Mouse (Mus musculus): Measurements from ENCODE around the gene Pzp. TPM values are rescaled to one million over a fixed set of nuclear protein-coding genes. Genes with fewer than 3 reads are reported as not detected.

Pzp gene
- under 1 TPM; 0.12 TPM for total RNA-seq (2021)

DNA sequence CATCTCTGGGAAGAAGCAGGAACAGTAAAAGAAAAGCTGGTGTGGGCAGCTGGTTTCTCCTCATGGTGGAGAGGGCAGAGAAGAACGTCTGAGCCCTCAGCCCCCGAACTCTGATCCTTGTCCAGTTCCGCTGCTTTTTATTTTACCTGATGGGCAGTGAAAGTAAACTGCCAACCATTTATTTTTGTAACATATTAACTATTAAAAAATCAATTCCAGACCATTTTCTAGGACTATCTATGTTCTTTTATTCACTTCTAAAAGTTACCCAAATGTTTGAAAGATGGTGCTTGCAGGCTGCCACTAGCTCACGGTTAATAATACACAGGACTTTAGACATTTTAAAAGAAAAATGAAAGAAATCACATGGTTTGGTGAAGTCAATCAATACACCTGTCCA lies at the start of gene Pzp:
Pzp (minus strand) TSS at position 120 of the 400 bp plus-strand sequence.
- no peak for DNase-seq
- intact Hi-C loops (cut with DNase I), result no loop called here

DNA sequence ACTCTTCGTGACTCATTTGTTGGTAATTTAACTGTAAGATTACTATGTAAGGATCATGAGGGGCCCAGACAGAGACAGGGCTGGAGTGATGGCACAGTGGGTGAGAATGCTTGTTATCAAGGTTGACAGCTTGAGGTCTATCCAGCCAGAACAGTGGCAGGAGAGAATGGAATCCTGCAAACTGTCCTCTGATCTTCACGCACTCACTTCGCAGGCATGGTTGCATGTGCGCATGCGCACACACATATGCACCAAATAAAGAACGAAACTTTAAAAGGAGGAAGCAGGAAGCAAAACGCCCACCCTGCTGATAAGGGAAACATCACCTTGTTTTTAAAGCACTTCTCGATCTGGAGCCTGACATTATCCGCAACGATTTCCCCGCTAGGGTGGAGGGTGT lies 40.1 kb upstream of the Pzp start:
- no peak for DNase-seq
- intact Hi-C loops (cut with DNase I), result no loop called here

DNA sequence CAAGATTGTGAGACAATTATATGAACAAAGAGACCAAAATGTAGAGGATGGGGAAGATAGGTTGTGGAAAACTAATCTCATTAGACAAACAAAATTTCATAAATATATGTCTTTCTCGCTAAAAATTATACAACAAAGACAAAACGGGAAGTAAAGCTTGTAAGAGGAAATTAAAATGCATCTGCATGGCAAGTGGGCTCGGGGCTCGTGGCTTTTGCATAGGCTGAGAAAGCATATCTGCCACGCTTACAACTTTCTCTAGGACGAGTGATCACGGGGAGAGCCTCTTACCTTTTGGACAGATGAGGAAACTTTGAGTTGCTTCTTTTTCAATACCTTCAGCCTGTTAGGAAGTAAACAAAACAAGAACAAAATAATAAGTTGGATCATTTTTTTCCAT lies 27.5 kb upstream of the Pzp start:
- no peak for DNase-seq
- intact Hi-C loops (cut with DNase I), result no loop called here

DNA sequence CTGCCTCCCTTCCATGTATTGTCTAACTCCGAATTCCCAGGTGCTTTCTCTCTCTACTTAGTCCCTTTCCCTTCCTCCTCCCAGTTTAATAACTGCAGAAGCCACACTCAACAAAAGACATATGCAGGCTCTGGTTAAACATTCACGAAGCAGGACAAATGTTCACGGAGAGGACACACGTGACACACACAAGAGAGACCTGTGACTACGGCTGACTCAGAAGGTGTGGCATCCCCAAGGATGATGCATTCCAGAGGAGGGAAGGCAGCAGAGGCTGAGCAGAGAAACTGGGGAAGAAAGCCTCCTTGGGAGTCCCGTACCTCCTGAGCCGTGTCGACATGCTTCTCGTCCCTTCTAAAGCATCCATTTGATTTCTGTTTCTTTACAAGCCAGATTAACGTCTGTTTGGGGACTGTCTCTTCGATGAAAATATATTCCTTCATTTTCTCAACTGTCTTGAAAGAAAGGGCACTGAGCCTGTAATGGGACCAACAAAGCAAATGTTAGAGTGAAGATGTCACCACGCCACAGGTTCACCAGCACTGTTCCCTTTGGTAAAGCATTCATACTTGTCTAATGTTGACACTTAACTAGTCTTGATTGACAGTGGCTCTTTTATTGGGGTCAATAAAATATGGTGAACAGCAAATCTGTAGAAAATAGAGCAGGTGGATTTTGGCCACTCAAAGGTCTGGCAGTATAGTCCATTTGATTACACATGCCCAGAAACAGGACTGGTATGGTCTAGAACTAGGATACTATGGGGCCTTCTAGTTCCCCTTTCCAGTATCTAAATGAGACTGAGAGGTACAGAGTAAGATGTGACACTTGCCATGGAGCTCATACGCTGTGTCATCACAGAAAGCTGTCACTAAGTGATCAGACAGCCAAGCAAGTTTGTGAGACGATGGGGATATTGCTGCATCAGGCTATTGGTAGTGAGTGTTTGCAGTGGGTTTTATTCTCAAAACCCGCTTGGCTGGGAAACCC lies 23.2 kb upstream of the Pzp start:
- intact Hi-C loops (cut with DNase I), result no loop called here
- no peak for DNase-seq

DNA sequence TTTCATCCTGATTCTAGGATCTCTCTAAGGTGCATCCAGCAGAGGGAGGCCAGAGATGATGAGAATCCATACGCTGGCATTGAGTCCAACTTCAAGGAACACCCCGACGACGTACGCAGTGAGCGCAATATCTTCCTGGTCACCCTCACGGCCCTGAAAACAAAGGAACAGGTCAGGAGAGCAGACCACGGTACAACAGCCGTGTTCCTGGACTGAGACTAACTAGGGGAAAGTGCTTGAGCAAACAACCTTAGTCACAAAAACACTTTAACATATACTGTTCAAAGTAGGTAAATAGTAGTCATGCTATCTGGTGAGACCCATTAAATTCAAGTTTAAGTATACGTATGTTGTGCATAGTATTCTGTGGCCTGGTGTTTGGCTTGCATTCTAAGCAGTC lies 22.0 kb upstream of the Pzp start:
- no peak for DNase-seq
- intact Hi-C loops (cut with DNase I), result no loop called here

DNA sequence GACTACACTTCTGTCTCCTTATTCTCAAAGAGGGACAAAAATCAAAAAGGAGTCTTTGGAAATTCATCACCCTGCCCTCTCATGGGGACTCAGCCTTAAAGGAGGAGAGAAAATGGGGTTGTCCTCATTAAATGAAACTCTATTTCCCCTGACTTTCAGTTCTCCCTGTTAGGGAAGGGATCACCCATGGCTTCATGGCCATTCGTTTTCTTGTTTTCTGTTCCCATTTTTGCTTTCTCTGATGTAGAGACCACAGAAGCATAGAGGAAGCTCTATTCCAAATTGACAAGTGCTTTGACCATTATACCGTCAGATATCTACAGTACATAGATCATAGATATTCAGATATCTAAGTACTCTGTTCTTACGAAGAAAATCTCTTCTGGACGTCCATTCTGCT lies 18.9 kb upstream of the Pzp start:
- intact Hi-C loops (cut with DNase I), result no loop called here
- DNase-seq, result no peak

DNA sequence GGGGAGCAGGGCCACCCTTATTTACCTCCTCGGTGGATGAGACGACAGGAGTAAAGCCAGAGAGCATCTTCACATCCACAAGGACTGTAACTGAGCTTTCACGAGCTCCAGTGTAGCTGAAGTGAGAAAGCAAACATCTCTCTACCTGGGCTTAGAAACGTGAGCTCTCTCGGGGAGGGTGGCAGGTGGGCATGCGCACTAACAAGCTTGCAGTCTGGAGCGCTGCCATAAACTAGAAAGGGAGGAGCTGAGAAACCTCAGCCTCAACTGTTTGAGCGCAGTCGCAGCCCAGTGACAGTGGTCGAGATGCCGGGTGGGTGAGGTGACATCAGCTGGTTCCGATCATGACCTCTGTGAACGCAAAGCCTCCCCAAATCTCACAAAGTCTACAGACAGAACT lies 16.7 kb upstream of the Pzp start:
- no peak for DNase-seq
- intact Hi-C loops (cut with DNase I), result no loop called here

DNA sequence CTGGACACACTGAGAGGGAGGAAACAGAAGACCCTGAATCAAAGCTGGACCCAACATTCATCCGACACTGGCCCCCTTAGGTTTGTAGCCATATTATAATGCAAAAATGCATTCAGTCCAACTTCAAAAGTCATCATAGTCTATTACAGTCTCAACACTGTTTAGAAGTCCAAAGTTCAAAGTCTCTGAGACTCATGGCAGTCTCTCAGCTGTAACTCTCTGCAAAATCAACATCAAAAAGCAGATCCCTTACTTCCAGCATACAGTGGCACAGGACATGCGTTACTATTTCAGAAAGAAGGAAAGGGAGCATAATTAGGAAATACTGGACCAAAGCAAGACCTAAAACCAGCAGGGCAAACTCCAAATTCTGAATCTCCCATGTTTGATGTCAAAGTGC lies 8.7 kb upstream of the Pzp start:
- DNase-seq, result no peak
- intact Hi-C loops (cut with DNase I), result no loop called here

DNA sequence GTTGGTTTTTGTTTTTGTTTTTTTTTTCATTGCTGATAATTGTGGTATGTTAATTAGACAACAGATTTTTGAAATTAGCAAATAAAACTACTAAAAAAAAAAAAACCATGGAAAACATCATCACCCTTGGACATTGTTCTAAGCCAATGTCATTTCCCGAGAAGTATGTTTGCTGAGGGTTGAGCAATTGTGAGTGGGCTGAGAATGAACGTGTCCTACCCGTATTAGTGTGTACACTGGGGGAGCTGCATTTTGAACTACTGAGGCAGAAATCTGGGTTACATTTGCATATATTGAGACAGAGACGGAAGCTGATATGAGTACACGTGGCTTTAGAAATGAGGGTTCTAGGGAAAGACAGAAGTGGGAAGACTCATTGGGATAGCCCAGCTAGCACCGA lies 6.8 kb upstream of the Pzp start:
- intact Hi-C loops (cut with DNase I), result no loop called here
- no peak for DNase-seq

DNA sequence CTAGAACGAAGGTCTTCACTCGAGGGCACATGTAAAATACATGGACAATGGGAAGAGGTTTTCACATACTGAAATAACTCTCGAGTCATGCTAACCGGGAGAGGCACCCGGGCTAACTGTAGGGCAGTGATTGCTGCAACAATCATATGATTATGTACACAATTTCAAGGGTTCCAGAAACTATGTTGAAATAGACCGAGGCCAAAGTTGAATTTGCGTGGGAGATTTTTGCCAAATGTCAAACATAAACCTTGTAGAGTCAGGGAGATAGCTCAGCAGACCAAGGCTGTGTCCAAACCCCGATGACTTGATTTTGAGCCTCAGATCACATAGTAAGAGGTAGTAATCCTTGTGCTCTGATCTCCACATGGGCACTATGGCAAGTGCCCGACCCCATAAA lies 6.2 kb upstream of the Pzp start:
- intact Hi-C loops (cut with DNase I), result no loop called here
- DNase-seq, result no peak

DNA sequence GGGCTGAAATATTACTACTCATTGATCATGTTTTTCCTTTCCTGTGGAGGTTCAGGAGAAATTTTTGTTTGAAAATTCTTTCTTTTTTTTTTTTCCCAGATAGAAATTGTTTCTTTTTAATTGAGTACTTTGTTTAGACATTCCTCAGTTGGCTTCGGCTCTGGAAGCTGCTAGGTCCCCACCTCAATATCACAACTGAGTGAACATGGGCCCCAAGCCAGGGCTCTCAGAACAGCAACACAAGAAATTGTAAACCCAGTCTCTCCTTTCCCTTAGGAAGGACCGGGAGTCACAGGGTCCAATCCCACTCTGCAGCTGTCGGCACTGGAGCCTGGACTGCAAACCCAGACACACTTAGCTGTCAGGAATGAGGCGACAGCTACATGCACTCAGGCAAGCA lies 2.0 kb upstream of the Pzp start:
- intact Hi-C loops (cut with DNase I), result no loop called here
- no peak for DNase-seq

DNA sequence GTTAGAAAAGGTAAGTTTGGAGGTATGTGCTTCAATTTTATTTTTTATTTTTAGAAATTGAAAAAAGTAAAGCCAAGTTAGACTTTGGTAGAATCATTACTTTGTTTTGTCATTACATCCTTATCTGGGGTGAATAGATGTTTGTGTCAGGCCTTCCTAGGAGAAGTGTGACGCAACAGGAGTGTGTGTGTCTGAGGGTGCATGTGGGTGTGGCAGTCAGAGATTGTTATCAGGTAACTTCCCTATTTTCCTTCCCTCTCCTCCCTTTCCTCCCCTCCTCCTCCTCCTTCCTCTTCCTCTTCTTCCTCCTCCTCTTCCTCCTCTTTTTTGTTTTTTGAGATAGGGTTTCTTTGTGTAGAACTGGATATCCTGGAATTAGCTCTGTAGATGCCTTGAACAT lies 590 bp upstream of the Pzp start:
- DNase-seq, result no peak
- intact Hi-C loops (cut with DNase I), result no loop called here

DNA sequence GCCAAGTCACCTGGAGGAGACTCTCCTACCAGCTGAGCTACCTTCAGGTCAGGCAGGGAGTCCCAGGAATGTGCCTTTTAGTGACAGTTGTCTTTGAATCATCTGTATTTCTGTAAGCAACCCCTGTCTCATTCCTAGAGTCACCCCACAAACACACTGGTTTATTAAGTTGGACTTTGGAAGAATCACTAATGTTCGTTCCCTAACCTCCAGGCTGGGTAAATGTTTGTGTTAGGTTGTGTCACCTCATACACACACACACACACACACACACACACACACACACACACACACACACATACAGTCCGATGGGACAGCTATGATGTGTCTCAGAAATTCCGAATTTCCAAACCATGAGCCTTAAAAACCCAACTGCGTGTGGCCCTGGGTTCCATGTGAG lies 719 bp downstream of the Pzp start:
- DNase-seq, result no peak
- intact Hi-C loops (cut with DNase I), result no loop called here

DNA sequence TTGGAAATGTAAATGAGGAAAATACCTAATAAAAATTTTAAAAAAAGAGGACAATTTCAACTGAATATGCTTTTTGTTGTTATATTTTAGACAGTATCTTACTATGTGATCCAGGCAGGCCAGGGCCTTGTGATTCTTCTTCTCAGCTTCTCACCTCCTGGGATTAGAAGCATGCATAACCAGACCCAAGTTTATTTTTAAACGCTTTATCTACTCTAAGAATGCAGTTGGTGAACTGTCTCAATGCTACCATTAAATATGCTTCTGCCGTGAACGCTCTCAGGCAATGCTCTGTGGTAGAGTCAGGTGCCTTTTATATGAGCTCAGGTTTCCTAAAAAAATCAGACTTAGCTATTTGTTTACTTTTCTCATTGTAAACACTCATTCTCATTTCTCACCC lies 3.2 kb downstream of the Pzp start:
- intact Hi-C loops (cut with DNase I), result no loop called here
- no peak for DNase-seq

DNA sequence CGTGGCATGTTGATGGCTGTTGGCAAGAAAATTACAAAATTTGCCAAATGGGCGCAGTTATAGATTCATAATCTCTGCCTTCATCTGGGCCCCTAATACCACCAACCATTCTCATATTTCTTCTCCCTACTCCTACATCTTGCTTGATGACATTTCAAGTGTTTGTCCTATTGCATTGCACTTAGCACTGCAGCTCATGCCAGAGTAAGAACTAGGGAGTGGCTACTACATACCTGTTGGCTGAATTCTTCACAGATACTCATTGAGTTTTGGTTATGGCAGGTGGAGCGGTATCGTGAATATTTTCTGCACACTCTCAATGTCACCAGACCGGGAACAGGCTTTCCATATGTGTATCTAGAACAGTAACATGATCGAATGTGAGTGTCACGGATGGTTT lies 7.4 kb downstream of the Pzp start:
- no peak for DNase-seq
- intact Hi-C loops (cut with DNase I), result no loop called here

DNA sequence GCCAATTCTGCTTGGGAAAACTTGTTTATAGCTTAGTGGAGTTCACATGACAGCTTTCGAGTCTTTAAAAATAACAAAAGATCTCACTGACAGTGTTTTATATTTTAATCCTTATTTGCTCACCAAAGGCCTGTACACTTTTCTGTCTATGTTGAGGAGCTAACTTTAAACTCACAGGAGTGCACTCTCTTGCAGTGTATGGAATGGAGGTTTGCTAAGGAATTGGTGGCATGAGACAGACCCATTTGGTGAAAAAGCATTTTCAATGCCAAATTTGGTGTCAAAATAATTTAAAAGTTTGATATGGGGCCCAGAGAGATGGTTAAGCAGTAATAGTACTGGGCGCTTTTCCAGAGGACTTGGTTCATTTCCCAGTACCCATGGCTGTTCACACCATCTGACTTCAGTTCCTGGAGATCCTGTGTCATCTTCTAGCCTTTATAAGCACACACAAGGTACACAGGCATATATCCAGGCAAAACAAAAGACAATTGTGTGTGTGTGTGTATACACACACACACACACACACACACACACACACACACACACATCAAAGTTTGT lies 20.8 kb downstream of the Pzp start:
- no peak for DNase-seq
- intact Hi-C loops (cut with DNase I), result no loop called here

DNA sequence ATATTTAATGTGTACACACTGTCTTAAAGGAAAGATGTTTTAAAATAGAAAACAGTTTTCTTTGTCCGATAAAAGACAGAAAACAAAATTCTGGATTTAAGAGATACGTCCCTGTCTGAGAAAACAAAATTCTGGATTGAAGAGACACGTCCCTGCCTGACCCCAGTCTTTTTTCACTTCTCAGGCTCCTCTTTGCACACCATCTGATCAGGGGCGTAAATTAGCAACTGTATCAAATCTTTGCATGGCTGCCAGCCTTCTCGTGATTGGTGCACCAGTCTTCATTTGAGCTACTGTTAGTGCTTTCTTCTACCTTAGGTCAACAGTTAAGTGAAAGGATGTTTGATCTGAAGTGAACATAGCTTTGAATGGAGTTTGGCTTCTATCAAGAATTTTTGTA lies 21.8 kb downstream of the Pzp start:
- no peak for DNase-seq

DNA sequence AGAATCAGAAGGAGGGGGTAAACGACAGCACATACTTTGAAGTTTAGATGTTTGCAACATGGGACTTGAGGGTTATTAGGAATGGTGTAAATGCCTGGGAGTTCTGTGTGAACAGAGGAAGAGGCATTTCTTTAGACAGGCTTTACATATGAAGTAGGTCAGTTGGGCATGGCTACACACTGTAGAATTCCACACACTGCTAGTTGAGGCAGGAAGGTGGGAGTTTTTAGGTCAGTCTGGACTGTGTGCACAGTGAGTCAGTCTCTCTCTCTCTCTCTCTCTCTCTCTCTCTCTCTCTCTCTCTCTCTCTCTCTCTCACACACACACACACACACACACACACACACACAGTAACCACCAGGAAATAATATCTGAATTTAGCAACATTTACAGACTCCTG lies 31.2 kb downstream of the Pzp start:
- intact Hi-C loops (cut with DNase I), result no loop called here
- DNase-seq, result no peak

More for the DNA sequence above, 21.8 kb downstream of the Pzp start:
- intact Hi-C loops (cut with DNase I), result no loop called here

DNA sequence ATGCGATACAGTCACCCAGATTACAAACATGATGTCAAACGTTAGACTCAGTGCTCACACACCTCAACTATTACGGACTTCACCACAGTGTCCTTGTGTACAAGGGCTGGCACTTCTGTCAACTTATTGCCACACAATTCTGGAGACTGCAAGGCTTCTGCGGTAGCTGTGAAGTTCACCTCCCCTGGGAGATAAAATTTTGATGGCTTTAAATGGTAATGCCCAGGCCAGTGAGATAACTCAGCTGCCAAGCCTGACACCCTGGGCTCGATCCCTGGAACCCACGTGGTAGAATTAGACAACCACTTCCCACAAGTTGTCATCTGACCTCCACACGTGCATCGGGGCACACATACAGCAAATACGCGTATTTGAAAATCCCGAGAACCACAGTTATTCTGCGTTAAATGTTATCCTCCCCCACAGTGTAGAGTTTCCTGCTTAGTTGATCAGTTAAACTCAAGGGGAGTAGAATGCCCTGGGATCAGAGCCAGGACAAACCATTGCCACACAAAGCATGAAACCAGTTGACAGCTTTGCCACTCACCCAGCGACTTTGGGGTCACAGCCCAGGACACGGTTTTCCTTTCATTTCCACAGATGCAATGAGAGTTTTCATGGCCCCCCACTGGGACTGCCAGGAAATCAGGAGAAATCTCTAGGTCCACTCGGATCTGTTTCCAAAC lies 31.7 kb downstream of the Pzp start:
- peak; percentile 13 for DNase-seq
- intact Hi-C loops (cut with DNase I), result no loop called here

DNA sequence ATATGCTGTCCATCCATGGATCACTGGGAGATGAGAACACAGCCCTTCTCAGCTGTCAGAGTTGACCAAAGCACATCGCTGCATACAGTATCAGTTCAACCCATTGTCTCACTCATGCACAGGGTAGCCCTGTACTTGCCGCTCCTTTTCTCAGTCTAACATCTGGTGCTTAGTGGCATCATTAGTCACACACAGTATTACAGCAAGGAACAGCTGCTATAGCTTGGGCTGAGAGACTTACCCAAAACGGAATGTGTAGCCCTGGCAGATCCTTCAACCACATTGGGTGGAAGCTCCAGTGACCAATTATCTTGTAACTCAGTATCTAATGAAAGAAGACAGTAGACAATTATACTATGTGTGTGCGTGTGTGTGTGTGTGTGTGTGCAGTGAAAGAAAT lies 34.6 kb downstream of the Pzp start:
- DNase-seq, result no peak
- intact Hi-C loops (cut with DNase I), result no loop called here

DNA sequence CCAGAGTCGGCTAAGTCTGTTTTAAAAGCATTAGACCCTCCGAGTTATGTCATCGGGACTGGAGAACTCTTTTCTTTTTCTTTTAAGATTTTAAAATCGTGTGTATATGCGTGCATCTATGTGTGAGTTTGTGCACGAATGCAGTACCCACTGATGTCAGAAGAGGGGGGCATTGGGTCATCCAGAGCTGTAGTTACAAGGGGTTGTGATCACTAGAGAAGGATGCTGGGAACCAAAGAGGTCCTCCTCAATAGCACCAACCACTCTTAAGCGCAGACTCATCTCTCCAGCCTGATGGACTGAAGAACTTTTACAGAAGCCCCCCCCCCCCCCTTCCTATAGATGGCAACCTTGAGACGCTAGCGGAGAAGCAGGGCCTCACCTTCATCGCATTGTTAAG lies 36.4 kb downstream of the Pzp start:
- no peak for DNase-seq
- intact Hi-C loops (cut with DNase I), result no loop called here

DNA sequence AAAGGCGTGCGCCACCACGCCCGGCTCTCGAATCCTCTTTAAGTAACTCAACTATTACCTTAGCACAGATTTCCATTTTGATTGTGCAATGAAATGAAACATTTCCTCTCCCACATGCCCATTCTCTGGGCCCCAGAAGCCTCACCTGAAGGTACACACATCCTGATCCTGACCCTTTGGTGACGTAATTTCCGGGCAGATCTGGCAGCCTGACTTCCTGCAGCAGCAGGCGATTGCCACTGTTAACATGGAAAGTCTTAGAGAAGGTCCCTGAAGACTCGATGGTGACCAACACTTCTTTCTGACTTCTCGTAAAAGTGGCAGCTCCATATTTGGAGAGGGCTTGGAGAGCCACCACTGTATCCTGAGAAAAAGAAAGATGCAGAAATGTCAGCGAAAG lies 38.8 kb downstream of the Pzp start:
- no peak for DNase-seq
- intact Hi-C loops (cut with DNase I), result no loop called here

All from left cerebral cortex, postnatal 4 days (tissue).